Mouse (Mus musculus): Measurements from ENCODE around the gene St3gal4.

- no peak for TF ChIP-seq MAZ (IDR thresholded peaks at IDR 0.05; ENCODE audit: low read depth, low read length)
- TF ChIP-seq CTCF (IDR thresholded peaks at IDR 0.05 in 2 of 3, conservative IDR thresholded peaks at IDR 0.05 in 1 of 3; ENCODE audit: control insufficient read depth in 1 of 3, insufficient read depth in 1 of 3, low read depth in 2 of 3, low read length in 3 of 3, poor library complexity in 1 of 3, severe bottlenecking in 1 of 3) = no peak
- TF ChIP-seq MAFK (IDR thresholded peaks at IDR 0.05; ENCODE audit: borderline replicate concordance, low read depth, low read length) = no peak
- TF ChIP-seq UBTF (IDR thresholded peaks at IDR 0.05; ENCODE audit: borderline replicate concordance, insufficient read depth, low read depth, low read length) = no peak
- no peak for TF ChIP-seq RAD21 (IDR thresholded peaks at IDR 0.05; ENCODE audit: low read depth, low read length)
- TF ChIP-seq EP300 (IDR thresholded peaks at IDR 0.05; ENCODE audit: low read depth in 1 of 2, low read length in 2 of 2) = no peak
- TF ChIP-seq USF2 (IDR thresholded peaks at IDR 0.05; ENCODE audit: borderline replicate concordance in 1 of 2, insufficient read depth in 1 of 2, low read depth in 1 of 2, low read length in 2 of 2) = no peak
- no peak for TF ChIP-seq POLR2A (IDR thresholded peaks at IDR 0.05; ENCODE audit: control insufficient read depth in 1 of 2, insufficient read depth in 1 of 2, low read depth in 1 of 2, low read length in 2 of 2, poor library complexity in 1 of 2)
Measured at GRCm38 (mm10) chr9:35057631-35058030, 61.4 kb downstream of the St3gal4 start.

Data from MEL (cell line).